Mouse (Mus musculus): Measurements from ENCODE around the gene Adamts17. TPM values are rescaled to one million over a fixed set of nuclear protein-coding genes. Genes with fewer than 3 reads are reported as not detected.

Gene Adamts17
- polyA plus RNA-seq, 2 experiments: 16.0 to 19.5 TPM

GRCm38 (mm10) chr7:67034369-67034768 is 194.8 kb downstream of the Adamts17 start:
- ATAC-seq (ENCODE audit: low FRiP score, low read depth): no peak
- Histone ChIP-seq H3K4me3 (replicated peaks; ENCODE audit: low read length) (no peak overlapping the region), H3K36me3 (ENCODE audit: control insufficient read depth, insufficient read depth, low read length) (0 out of 2 replicates have a peak, but pooled peaks cover 8% of the 10 kb centered on the region), H3K27me3 (ENCODE audit: control insufficient read depth, insufficient read depth, low read length) (no peaks in the 10 kb centered on the region), H3K27ac (replicated peaks; ENCODE audit: low read depth, low read length) (no peak overlapping the region), H3K4me1 (ENCODE audit: control insufficient read depth, insufficient read depth, low read length) (no peaks in the 10 kb centered on the region), H3K9ac (ENCODE audit: low read depth, low read length, severe bottlenecking) (no peak overlapping the region), H3K9me3 (ENCODE audit: control insufficient read depth, low read length) (no peaks in the 10 kb centered on the region), H3K4me2 (replicated peaks; ENCODE audit: low read depth, low read length, severe bottlenecking) (no peak overlapping the region)
- peak; percentile 17 for DNase-seq (ENCODE audit: low spot score)
- 76% methylated on average over 2 of the region's 2 CpGs for WGBS
- no peak for TF ChIP-seq POLR2A (IDR thresholded peaks at IDR 0.05; ENCODE audit: borderline replicate concordance, extremely low read depth, insufficient read depth, insufficient read length)

- no peak overlapping the region for H3K9ac ChIP-seq (ENCODE audit: low read depth, low read length, severe bottlenecking)
- no peak overlapping the region for H3K4me2 ChIP-seq (replicated peaks; ENCODE audit: low read depth, low read length, severe bottlenecking)
- WGBS: 83% methylated on average over 10 of the region's 10 CpGs
- no peaks in the 10 kb centered on the region for H3K9me3 ChIP-seq (ENCODE audit: control insufficient read depth, low read length)
- ATAC-seq (ENCODE audit: low FRiP score, low read depth) (no peak), DNase-seq (ENCODE audit: low spot score) (no peak)
- H3K4me3 ChIP-seq (replicated peaks; ENCODE audit: low read length): no peak overlapping the region
- H3K4me1 ChIP-seq (ENCODE audit: control insufficient read depth, insufficient read depth, low read length): peaks cover 5% of the 10 kb centered on the region; the same call in 1 of the 2 replicates
- no peaks in the 10 kb centered on the region for H3K27me3 ChIP-seq (ENCODE audit: control insufficient read depth, insufficient read depth, low read length)
- H3K27ac ChIP-seq (replicated peaks; ENCODE audit: low read depth, low read length): no peak overlapping the region
- TF ChIP-seq POLR2A (IDR thresholded peaks at IDR 0.05; ENCODE audit: borderline replicate concordance, extremely low read depth, insufficient read depth, insufficient read length): no peak
- H3K36me3 ChIP-seq (ENCODE audit: control insufficient read depth, insufficient read depth, low read length): 0 out of 2 replicates have a peak, but pooled peaks cover 8% of the 10 kb centered on the region
Observed at GRCm38 (mm10) chr7:67035246-67035645, 195.7 kb downstream of the Adamts17 start.

GRCm38 (mm10) chr7:67035661-67036060 is 196.1 kb downstream of the Adamts17 start:
- no peak overlapping the region for H3K9ac ChIP-seq (ENCODE audit: low read depth, low read length, severe bottlenecking)
- H3K27ac ChIP-seq (replicated peaks; ENCODE audit: low read depth, low read length): no peak overlapping the region
- ATAC-seq (ENCODE audit: low FRiP score, low read depth) (no peak), DNase-seq (ENCODE audit: low spot score) (no peak)
- peaks cover 5% of the 10 kb centered on the region; the same call in 1 of the 2 replicates for H3K4me1 ChIP-seq (ENCODE audit: control insufficient read depth, insufficient read depth, low read length)
- H3K36me3 ChIP-seq (ENCODE audit: control insufficient read depth, insufficient read depth, low read length): 0 out of 2 replicates have a peak, but pooled peaks cover 8% of the 10 kb centered on the region
- no peaks in the 10 kb centered on the region for H3K27me3 ChIP-seq (ENCODE audit: control insufficient read depth, insufficient read depth, low read length)
- no peaks in the 10 kb centered on the region for H3K9me3 ChIP-seq (ENCODE audit: control insufficient read depth, low read length)
- no peak overlapping the region for H3K4me3 ChIP-seq (replicated peaks; ENCODE audit: low read length)
- no peak overlapping the region for H3K4me2 ChIP-seq (replicated peaks; ENCODE audit: low read depth, low read length, severe bottlenecking)
- no peak for TF ChIP-seq POLR2A (IDR thresholded peaks at IDR 0.05; ENCODE audit: borderline replicate concordance, extremely low read depth, insufficient read depth, insufficient read length)
- WGBS: 93% methylated on average over 5 of the region's 5 CpGs

- H3K9me3 ChIP-seq (ENCODE audit: control insufficient read depth, low read length): no peaks in the 10 kb centered on the region
- no peak overlapping the region for H3K4me2 ChIP-seq (replicated peaks; ENCODE audit: low read depth, low read length, severe bottlenecking)
- no peak overlapping the region for H3K9ac ChIP-seq (ENCODE audit: low read depth, low read length, severe bottlenecking)
- H3K36me3 ChIP-seq (ENCODE audit: control insufficient read depth, insufficient read depth, low read length): 0 out of 2 replicates have a peak, but pooled peaks cover 8% of the 10 kb centered on the region
- ATAC-seq (ENCODE audit: low FRiP score, low read depth) (no peak), DNase-seq (ENCODE audit: low spot score) (no peak)
- H3K4me1 ChIP-seq (ENCODE audit: control insufficient read depth, insufficient read depth, low read length): peaks cover 5% of the 10 kb centered on the region; the same call in 1 of the 2 replicates
- 90% methylated on average over 5 of the region's 5 CpGs for WGBS
- H3K27me3 ChIP-seq (ENCODE audit: control insufficient read depth, insufficient read depth, low read length): no peaks in the 10 kb centered on the region
- no peak overlapping the region for H3K4me3 ChIP-seq (replicated peaks; ENCODE audit: low read length)
- no peak for TF ChIP-seq POLR2A (IDR thresholded peaks at IDR 0.05; ENCODE audit: borderline replicate concordance, extremely low read depth, insufficient read depth, insufficient read length)
- no peak overlapping the region for H3K27ac ChIP-seq (replicated peaks; ENCODE audit: low read depth, low read length)
Observed at GRCm38 (mm10) chr7:67036502-67037485, 197.3 kb downstream of the Adamts17 start.

- Histone ChIP-seq H3K4me3 (replicated peaks; ENCODE audit: low read length) (no peak overlapping the region), H3K27me3 (ENCODE audit: control insufficient read depth, insufficient read depth, low read length) (no peaks in the 10 kb centered on the region), H3K4me2 (replicated peaks; ENCODE audit: low read depth, low read length, severe bottlenecking) (no peak overlapping the region), H3K9me3 (ENCODE audit: control insufficient read depth, low read length) (no peaks in the 10 kb centered on the region), H3K27ac (replicated peaks; ENCODE audit: low read depth, low read length) (no peak overlapping the region), H3K4me1 (ENCODE audit: control insufficient read depth, insufficient read depth, low read length) (peaks cover 5% of the 10 kb centered on the region; the same call in 1 of the 2 replicates), H3K9ac (ENCODE audit: low read depth, low read length, severe bottlenecking) (no peak overlapping the region), H3K36me3 (ENCODE audit: control insufficient read depth, insufficient read depth, low read length) (0 out of 2 replicates have a peak, but pooled peaks cover 4% of the 10 kb centered on the region)
- ATAC-seq (ENCODE audit: low FRiP score, low read depth) (no peak), DNase-seq (ENCODE audit: low spot score) (no peak)
- 59% methylated on average over 4 of the region's 4 CpGs for WGBS
- no peak for TF ChIP-seq POLR2A (IDR thresholded peaks at IDR 0.05; ENCODE audit: borderline replicate concordance, extremely low read depth, insufficient read depth, insufficient read length)
Observed at GRCm38 (mm10) chr7:67037726-67038520, 198.4 kb downstream of the Adamts17 start.

All from limb, embryonic 14.5 days (tissue).